Mouse (Mus musculus) activated CD4-positive, CD25-positive, alpha-beta regulatory T cell, adult 4 months (primary cell): ENCODE data around the gene Alcam. TPM values are rescaled to one million over a fixed set of nuclear protein-coding genes. Genes with fewer than 3 reads are reported as not detected.

Source experiments
- ATAC-seq: one replicate; pipeline ENCODE4 v1.8.0; 2017
- polyA plus RNA-seq, 2 experiments: library from polyadenylated mRNA; unstranded; fragments of 100-300 nt; shearing (Covaris generic); gene quantifications; one replicate each; pipeline ENCODE4 v1.2.1; 2017

Gene Alcam
- polyA plus RNA-seq, 2 experiments from 2014 or later = 5.5 to 7.0 TPM

DNA sequence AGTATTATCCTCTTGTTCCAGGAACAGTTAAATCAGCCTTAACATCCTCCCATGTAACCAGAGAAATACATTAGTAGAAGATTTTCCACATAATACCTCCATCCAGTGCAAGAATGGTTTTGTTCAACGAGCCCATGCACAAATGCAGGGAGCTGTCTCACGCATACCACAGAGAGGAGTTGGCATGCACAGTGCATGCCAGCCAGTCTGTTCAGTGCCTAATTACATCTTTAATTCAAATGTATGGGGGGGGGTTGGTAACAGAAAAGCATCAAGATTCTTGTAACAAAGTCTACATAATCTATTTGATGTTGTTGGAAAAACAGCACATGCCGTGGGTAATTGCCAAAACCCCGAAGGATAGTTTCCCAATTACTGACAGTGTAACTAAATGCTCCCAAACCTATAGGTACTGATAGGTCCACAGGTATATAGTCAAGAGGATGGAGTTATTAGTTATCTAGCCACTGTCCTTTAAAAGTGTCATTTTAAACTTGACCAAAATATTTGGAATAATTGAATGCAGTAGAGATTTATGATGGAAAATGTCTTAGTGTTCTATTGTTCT, 89.8 kb downstream of the Alcam start:
- no peak for ATAC-seq

DNA sequence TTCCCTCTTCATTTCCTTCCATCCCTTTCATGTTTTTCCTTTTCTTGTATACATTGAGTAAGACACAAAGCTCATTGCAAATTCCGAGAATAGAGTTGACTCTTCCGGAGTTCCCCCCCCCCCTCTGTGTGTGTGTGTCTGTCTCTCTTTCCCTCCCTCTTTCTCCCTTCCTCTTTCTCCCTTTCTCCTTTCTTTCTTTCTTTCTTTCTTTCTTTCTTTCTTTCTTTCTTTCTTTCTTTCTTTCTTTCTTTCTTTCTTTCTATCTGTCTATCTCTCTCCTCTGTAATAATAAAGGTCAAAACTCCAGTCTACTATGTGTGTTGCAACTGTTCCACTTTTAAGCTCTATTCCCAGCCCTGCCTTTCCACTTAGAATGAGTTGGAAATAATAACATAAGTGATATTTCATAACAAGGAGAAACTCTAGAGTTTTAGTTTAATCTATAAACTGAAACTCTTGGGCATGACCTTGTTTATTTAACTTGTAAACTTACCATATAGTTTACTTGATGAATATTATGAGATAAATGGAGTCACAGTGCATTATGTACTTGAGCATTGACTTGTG, 110.3 kb downstream of the Alcam start:
- no peak for ATAC-seq

DNA sequence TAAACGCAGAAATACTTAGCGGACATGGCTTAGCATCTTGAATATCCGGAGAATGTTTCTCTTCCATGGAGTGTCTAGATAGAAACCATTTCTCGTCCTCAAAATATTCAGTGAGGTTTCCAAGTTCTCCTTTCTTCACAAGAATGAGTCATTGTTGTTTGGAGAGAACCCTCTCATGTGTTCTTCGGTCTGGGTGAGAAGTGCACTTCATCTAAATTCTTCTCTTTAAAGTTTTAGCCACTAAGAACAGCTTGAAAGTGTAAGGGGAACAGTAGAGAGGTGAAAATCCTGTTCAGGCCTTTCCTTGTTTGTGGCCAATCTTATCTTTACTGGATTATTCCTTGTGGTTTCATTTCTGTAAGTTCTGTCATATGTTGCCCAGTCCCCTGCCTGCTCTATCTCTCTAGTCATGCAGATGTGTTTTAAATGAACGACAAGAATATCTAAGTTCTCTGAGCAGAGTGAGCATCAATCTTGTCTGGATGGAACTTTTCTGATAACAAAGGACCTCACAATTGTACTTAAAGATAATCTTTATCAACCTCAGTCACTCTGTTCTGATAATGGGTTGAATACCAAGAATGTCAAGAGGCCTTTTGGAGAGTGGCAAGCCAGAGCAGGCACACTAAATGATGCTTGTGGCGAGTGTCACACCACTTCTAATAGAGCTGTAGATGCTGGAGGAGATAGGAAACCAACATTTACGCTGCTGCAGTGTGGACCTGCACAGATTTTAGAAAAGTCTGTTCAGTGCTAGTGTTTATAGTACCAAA, 111.0 kb downstream of the Alcam start:
- no peak for ATAC-seq

DNA sequence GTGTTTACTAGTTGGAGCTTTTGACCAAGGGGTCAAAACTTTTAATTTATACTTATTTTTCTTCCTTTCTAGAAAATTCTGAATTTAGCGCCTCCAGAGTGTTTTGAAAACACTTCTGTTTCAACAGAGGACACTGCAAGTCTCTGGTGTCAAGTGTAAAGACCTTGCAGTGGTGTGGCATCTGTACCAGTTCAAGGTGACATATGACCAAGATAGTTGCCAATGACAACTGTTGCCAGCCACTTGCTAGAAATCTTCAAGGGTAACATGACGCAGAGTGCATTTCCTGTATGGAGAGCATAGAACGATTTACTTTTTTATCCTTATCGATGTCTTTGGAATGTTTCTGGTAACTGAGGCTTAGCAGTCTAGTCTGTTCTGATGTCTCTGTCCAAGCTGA, 119.8 kb downstream of the Alcam start:
- no peak for ATAC-seq

DNA sequence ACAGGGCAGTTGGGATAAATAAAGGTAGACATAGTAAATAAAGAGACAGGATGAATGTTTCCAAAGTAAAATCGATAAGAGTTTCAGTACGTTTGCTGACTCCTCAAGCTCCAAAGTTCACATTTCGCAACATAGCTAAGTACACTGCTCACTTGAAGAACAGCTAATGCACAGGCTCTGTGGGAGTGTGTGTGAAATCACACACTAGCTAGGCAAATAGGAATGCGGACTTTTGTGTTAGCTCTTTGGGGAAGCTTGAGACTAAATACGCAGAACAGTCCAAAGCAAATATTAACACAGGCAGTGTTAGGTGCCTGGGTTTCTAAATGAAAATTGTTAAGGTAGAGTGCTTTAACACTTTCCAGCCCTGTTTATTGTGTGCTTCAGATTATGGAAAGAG, 120.2 kb downstream of the Alcam start:
- no peak for ATAC-seq

DNA sequence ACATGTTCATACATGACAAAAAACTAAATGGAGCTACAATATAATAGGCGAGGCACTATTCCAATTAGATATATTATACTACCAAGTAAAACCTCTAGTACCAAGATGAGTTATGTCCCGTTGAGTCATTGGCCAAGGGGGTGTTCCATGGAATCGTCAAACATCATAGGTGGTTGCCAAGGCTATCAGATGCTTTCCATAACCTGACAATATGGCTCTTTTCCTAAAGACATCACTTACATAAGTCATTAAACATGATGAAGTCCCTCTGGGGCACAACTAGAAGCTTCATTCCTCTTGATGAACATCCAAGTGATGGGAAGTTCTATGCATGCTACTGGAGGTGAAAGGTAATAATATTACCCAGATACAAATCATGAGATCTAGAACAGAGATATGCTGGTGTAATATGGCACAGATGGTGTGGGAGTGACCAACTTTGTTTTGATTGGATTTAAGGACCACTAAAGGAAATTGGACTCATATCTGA, 122.5 kb downstream of the Alcam start:
- ATAC-seq = no peak

DNA sequence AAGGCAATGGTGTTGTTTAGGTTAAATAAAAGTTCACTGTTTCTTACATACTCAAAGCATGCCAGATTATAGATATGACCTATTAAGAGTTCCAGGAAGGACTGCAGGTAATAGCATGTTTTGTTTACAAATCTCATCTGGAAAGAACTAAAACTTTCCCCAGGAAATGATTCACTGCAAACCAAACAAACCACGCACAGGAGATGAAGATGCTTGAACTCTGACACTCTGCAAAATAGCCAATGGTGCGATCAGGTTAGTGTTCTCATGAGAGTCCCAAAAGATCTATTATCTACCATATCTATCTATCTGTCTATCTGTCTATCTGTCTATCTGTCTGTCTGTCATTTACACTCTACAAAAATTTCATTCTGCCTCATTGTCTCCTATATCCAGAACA, 124.5 kb downstream of the Alcam start:
- ATAC-seq = no peak

DNA sequence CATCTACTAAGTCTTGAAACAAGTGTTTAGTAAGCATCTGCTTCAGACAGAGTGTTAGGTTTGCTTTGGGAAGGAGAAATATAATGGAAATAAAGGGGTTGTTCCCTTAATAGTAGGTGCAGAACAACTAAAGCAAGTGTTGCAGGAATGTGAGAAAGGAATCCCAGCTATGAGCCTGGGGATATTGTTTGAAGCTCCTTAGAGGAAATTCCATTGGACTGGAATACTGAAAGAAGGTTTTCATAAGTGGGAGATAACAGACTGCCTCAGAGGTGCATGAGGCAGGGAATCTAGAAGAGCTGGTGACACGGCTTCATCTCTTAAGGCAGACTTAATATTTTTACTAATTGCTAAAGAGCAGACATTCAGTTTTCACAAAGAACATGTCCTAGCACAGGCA, 134.6 kb downstream of the Alcam start:
- ATAC-seq = no peak

DNA sequence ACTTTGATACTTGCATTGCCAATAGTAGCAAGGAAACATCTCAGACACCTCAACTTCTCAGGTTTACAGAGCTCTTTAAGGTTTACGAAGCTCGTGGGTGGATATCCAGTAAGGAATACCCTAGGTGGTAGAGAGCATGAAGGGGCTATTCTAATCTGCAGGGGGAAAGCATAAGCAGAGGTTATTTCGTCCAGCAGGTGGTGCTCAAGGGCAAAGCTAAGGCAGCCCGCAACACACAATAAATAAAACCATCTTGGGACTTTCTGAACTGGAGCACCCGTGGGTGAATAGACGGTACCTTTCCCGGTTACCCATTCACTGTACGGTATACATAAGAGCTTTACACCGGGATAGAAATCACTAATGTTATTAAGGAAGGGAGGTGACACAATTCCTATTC, 142.8 kb downstream of the Alcam start:
- ATAC-seq = peak; percentile 91

DNA sequence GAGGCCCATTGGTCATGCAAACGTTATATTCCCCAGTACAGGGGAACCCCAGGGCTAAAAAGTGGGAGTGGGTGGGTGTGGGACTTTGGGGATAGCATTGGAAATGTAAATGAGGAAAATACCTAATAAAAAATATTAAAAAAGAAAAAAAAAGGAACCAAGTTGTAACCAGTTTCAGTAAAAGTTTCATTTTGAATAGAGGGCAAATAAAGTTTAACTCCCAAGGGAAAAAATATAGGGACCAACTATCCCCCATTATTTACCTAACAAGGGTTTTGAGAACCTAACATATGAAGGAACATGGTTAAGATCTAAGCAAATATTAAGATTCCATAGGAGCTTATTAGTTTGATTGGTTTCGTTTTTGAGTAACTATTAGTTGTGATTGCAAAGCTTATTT, 146.9 kb downstream of the Alcam start:
- ATAC-seq = no peak

DNA sequence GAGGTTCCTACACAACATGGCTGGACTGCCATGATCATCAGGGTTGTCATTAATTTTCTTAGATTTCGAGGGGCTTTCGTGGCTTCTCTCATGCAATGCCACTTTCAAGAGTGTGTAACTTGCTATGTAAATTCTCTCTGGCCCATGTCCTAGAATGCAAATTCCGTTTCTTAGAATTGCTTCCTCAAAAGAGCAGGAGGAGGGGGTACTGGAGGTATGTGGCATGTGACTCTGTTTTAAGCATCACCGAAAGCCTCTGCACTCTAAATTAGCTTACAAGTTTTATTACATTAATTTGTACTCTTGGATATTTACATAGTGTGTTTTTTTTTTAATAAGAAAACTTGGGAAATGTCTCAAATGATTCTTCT, 150.4 kb downstream of the Alcam start:
- ATAC-seq = no peak

DNA sequence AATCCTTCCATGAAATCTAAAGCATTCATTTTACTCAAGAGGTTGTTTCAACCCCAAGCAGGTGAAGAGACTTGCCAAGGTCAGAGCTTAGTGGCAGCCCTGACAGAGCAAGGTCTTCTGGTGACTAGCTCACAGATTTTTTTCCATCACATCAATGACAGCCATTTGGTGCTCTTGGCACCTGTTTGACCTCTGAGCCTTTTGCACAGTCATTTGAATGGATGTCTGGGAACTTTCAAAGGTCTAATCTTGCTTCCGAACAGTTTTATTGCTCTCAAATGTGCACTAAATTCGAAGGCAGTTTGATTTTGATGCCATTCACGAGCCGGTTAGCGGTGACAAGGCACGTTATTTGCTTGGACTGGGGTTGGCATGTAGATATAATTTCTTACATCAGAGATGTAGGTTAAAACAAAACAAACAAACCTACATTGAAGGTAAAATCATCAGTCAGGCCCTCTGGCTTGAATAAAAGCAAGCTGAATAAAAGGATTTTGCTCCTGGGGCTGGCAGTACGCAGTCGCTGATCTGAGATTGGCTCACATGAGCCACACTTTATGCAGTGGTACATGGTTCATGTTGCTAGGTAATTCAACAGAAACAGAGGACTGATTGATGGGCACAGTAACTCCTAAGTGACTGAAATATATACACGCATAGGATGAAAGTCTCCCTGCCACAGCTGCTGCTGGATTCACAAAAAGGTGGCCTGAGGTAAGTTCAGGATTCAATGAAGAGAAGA, 150.9 kb downstream of the Alcam start:
- ATAC-seq = no peak

DNA sequence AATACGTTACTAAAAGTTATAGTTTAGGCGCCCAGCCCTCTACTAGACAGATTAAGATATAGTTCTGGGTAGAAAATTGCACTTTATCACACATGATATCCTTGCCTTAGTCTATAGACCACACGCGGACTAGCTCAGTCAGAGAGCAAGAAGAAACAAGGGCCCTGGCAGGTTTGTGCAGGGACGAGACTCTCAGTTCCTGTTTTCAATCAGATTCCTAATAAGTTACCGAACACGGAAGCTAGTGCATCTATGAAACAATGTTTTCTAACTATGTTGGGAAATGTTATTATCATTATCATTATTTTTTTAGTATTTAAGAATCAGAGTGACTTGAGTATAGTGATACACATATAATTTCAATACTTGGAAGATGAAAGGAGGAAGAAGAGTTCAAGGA, 152.1 kb downstream of the Alcam start:
- ATAC-seq = no peak

DNA sequence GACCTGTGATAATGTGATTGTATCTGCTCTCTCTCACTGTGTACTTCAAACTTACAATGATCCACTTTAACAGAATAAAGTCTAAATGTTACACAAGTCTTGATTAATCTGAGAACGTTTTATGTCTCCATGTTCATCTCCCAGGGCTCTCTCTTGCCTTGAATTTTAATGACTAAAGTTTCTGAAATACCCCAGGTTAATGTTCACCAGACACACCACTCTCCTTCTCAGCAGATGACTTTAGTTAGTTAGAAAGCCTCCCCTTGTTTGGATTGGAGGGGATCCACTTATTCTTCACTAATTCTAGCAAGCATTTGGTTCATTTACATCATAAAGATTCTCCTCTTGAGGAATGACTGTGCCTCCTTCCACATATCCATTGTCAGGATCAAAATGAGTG, 157.5 kb downstream of the Alcam start:
- ATAC-seq = no peak

DNA sequence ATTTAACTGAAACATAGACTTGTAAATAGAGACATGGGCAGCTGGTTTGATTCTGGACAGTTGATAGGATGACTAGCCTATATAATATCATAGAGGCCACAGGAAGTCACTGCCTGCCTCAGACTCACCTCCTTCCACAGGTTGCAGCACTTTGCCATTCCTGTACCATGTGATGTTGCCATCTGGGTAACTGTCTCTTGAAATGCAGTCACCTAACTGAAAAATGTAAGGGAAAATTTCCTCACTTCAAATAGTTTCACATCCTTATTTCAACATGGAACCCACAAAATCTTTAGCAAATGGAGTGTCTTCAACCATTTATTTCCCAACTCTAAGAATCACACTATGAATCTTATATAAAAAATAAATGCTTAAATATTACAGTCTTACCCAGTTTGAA, 158.3 kb downstream of the Alcam start:
- ATAC-seq = no peak

DNA sequence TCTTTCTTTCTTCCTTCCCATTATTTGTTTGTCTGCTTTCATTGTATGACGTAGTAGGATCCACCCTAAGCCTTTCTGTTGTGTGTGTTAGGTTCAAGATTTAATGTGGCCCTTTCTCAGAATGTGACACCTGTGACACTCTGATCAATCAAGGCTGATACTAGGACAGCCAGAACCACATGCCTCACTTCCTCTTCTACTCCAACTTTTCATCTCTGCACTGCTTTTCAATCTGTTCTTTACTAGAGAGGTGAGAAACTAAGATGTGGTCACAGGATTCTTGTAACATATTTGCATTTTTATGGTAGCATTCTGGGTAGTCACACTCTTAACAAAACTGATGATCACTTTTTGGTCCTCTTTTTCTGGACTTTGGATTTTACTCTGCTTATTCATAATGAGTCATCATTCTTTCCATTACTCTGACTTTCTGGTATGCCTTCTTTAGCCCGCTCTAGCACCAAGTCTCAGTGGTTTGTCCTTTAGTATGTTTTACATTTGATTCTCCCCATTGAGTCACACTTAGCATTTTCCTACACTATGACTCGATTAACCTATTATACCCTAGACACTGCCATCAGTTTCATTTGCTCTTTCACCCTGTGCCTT, 161.3 kb downstream of the Alcam start:
- ATAC-seq = peak; percentile 63

DNA sequence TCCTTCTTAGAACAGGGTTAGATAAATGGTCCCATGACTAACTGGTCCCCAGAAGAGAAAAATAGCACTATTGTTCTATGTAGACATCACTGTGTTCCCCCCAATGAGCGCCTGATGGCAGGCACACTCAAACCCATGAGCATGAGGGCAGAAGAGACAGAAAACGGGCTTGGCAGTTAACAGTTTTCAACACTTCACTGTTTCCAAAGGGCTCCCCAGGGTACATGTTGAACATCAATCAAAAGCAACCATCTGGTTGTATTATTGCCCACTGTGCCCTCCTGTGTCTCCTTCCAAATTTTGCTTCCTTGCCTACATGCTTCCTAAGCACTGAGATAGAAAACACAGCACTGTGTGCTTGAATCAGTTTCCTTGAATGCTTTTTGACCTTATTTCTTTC, 173.7 kb downstream of the Alcam start:
- ATAC-seq = no peak

DNA sequence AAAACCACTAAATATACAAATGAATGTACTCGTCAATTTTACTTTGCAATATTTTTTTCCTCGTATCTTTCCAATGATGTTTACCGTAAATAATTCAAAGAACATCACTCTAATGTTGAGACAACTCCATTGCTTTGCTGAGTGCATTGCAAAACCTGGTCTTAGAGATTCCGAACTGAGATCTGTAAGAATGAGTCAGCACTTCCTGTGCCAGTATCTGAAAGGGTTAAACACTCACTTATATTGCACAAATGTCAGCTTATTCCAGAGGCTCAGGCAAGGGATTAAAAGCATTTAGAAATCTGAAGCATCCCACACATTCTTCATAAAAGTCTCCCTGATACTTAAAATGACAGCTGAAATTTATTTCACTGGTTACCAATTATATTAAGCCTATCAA, 188.8 kb downstream of the Alcam start:
- ATAC-seq = no peak

DNA sequence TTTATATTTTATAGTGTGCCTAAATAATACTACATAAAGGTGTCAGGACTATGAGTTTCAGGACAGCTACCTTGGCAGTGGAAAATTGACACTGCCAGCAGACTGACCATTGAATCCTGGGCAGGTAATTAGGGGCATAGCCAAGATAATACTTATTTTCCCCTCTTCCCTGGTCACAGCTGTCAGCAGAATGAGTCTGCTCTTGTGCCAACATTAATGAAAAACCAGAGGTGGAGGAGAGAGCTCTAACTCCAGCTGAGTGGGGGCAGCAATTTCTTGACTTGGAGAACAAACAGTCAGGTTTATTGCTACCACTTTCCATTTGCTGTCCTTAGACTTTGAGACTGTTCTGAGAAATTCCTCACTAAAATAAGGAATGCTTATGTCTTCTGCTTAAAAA, 190.1 kb downstream of the Alcam start:
- ATAC-seq = no peak

DNA sequence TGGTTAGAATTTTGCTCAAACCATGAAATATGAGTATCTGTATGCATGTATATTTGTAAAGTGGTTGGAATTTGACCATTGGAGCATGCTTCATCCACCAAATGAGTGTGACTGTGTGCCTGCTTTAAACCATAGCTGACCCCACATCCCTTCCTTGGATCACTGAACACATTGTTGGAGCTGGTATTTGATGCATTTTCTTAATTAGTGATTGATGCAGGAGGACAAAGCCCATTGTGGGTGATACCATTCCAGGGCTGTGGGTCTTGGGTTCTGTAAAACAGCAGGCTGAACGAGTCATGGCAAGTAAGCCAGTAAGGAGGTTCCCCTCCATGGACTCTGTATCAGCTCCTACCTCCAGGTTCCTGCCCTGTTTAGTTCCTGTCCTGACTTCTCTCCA, 191.3 kb downstream of the Alcam start:
- no peak for ATAC-seq

DNA sequence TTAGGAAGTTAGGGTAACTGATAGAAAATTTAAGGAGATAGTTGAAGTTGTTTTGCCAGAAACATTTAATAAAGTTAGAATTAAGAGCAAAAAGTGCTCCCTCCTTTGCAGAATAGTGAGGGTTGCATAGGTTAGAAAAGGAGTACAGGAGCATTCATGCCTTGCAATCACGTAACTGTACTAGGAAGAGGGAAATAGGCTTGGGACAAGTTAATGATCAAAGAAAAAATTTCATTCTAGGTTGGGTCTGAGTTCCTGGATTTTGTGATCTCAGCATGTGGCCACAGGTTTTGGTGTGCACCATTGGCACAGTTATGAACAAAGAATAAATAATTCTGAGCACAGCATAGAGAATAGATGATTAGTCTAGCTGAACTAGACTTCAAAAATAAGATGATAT, 192.1 kb downstream of the Alcam start:
- no peak for ATAC-seq

DNA sequence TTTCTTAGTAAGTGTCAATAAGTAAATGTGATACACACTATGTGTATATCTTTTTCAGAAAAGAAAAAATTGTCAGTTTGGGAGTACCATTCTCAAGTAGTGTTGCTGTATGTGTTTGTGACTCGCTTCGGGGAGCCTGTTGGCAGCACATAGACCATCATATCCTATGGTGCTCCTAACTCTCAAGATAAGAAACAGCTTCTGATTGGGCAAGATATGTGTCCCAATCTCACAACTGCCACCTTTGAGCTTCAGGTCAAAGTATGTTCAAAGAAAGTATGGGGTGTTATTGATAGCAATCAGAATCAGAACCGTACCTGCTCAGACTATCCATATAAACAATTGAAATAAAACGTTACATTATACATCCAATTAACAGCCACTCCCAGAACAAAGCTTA, 202.9 kb downstream of the Alcam start:
- ATAC-seq = no peak

DNA sequence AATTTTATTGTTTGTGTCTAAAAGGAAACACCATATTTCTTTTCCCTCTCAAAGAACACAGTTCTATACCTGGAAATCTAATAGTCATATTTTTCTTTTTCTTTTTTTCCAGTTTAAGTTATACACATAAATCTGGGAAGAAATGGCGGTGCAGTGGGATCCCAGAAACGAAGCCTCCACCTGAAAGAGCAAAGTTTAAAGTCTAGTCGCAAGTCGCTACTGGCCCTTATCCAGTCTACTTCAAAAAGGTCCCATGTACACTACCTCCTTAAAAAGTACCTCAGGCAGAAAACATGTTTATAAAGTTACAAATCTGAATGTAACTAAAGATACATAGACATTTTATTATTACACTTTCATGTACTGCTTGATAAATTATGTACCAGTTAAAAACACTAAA, 203.7 kb downstream of the Alcam start:
- ATAC-seq = no peak
